Mouse (Mus musculus) intestine, embryonic 14.5 days (tissue): ENCODE measurements around the gene Ubald1. TPM values are rescaled to one million over a fixed set of nuclear protein-coding genes. Genes with fewer than 3 reads are reported as not detected.

Experiments
- ATAC-seq: fragments of 200-750 bp; cut with Nextera tagmentation; replicated peaks from 2 replicates; pipeline ENCODE4 v1.8.0; 2017; ENCODE audit warnings: low read depth, moderate number of reproducible peaks, moderate TSS enrichment, moderate library complexity; ENCODE audit not compliant: low FRiP score, low TSS enrichment
- DNase-seq: peaks from one replicate; pipeline ENCODE4 v3.0.0-alpha.2; 2018; ENCODE audit warnings: low spot score
- H3K27ac ChIP-seq: fragments of 300-500 bp; sonication (generic); 2 replicates; pipeline ENCODE4 v1.5.1; 2014; ENCODE audit warnings: low read depth, mild to moderate bottlenecking, control low read depth
- H3K27me3 ChIP-seq: fragments of 300-500 bp; sonication (generic); replicated peaks from 2 replicates; pipeline ENCODE4 v1.6.1; 2014; ENCODE audit warnings: low read length, control low read depth; ENCODE audit not compliant: control insufficient read depth, insufficient read depth
- H3K36me3 ChIP-seq: fragments of 300-500 bp; sonication (generic); 2 replicates; pipeline ENCODE4 v1.6.1; 2014; ENCODE audit warnings: low read length, control low read depth; ENCODE audit not compliant: control insufficient read depth, insufficient read depth
- H3K4me1 ChIP-seq: fragments of 300-500 bp; sonication (generic); replicated peaks from 2 replicates; pipeline ENCODE4 v1.6.1; 2014; ENCODE audit warnings: low read length, control low read depth, mixed read lengths; ENCODE audit not compliant: control insufficient read depth, insufficient read depth
- H3K4me2 ChIP-seq: fragments of 300-500 bp; sonication (generic); 2 replicates; pipeline ENCODE4 v1.6.1; 2014; ENCODE audit warnings: low read length
- H3K4me3 ChIP-seq: fragments of 300-500 bp; sonication (generic); 2 replicates; pipeline ENCODE4 v1.5.1; 2014; ENCODE audit warnings: low read depth, low read length, control low read depth, mixed read lengths
- H3K9ac ChIP-seq: fragments of 300-500 bp; sonication (generic); 2 replicates; pipeline ENCODE4 v1.6.1; 2014; ENCODE audit warnings: mild to moderate bottlenecking, low read length
- H3K9me3 ChIP-seq: fragments of 300-500 bp; sonication (generic); 2 replicates; pipeline ENCODE4 v1.6.1; 2016; ENCODE audit warnings: low read length, control low read depth; ENCODE audit not compliant: control insufficient read depth
- WGBS: fragments of 180-500 bp; shearing (Covaris S2); extraction: QIAGEN DNeasy Blood & Tissue Kit; methylation state at CpG from one replicate; pipeline ENCODE4 v1.1.7; 2014; 5-methylcytosine and 5-hydroxymethylcytosine counted together
- polyA plus RNA-seq: library from polyadenylated mRNA; unstranded; fragments of >200 nt; fragmentation: Nextera tagmentation; extraction: Ambion mirVana; gene quantifications from 2 replicates; pipeline ENCODE4 v1.2.1, GENCODE M21; 2014

Gene Ubald1
- polyA plus RNA-seq, 1 experiment from 2014 or later, result 39.3 TPM

- 39% methylated on average over 1 of the region's 1 CpGs for WGBS
- no peak overlapping the region for H3K4me3 ChIP-seq
- H3K4me2 ChIP-seq, result no peak overlapping the region
- H3K27me3 ChIP-seq, result no peaks in the 10 kb centered on the region
- H3K9me3 ChIP-seq, result no peaks in the 10 kb centered on the region
- DNase-seq, result no peak
- H3K27ac ChIP-seq, result no peak overlapping the region
- ATAC-seq, result no peak
- H3K36me3 ChIP-seq, result peaks cover 19% of the 10 kb centered on the region
- no peak overlapping the region for H3K9ac ChIP-seq
- H3K4me1 ChIP-seq, result no peaks in the 10 kb centered on the region
These were observed 25.5 kb upstream of the Ubald1 start for GRCm38 (mm10) chr16:4905591-4905990.

DNA sequence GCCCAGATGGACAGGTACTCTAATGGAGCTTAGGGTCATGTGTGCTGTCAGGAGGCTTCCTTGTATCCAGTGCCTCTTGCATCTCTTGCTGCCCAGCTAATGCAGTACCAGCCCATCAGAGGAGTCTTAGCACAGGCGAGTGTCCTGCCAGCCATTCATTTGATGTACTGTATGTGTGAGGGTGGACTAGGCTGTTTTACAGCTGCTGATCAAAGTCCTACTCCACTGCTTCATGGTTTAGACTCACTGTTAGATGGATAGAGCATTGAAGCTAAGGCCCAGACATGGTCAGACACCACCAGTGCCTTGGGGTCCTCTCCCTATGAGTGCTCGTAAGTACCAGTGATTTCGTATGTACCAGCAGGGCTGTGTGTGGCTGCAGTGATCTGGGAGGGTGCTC is 24.8 kb upstream of the Ubald1 start:
- no peak for DNase-seq
- Histone ChIP-seq H3K9me3 (no peaks in the 10 kb centered on the region), H3K4me1 (0 out of 2 replicates have a peak, but pooled peaks cover 3% of the 10 kb centered on the region), H3K9ac (no peak overlapping the region), H3K4me3 (no peak overlapping the region), H3K36me3 (peaks cover 14% of the 10 kb centered on the region), H3K27me3 (no peaks in the 10 kb centered on the region), H3K27ac (no peak overlapping the region), H3K4me2 (no peak overlapping the region)
- no peak for ATAC-seq
- 80% methylated on average over 3 of the region's 3 CpGs for WGBS

- ATAC-seq (no peak), DNase-seq (no peak)
- no peak overlapping the region for H3K9ac ChIP-seq
- no peak overlapping the region for H3K4me3 ChIP-seq
- H3K27me3 ChIP-seq, result no peaks in the 10 kb centered on the region
- H3K4me2 ChIP-seq, result no peak overlapping the region
- H3K9me3 ChIP-seq, result no peaks in the 10 kb centered on the region
- WGBS, result 66% methylated on average over 6 of the region's 6 CpGs
- H3K4me1 ChIP-seq, result 0 out of 2 replicates have a peak, but pooled peaks cover 4% of the 10 kb centered on the region
- peaks cover 7% of the 10 kb centered on the region; the same call in 1 of the 2 replicates for H3K36me3 ChIP-seq
- H3K27ac ChIP-seq, result no peak overlapping the region
These were observed 23.5 kb upstream of the Ubald1 start for GRCm38 (mm10) chr16:4903491-4904102.

GRCm38 (mm10) chr16:4902390-4902789 is 22.3 kb upstream of the Ubald1 start:
- no peak overlapping the region for H3K27ac ChIP-seq
- H3K9me3 ChIP-seq, result no peaks in the 10 kb centered on the region
- H3K4me2 ChIP-seq, result no peak overlapping the region
- H3K4me3 ChIP-seq, result no peak overlapping the region
- no peak overlapping the region for H3K9ac ChIP-seq
- no peaks in the 10 kb centered on the region for H3K27me3 ChIP-seq
- DNase-seq (no peak), ATAC-seq (no peak)
- WGBS, result 86% methylated on average over 2 of the region's 2 CpGs
- H3K4me1 ChIP-seq, result 0 out of 2 replicates have a peak, but pooled peaks cover 4% of the 10 kb centered on the region
- peaks cover 2% of the 10 kb centered on the region; the same call in 1 of the 2 replicates for H3K36me3 ChIP-seq

- Histone ChIP-seq H3K4me1 (0 out of 2 replicates have a peak, but pooled peaks cover 4% of the 10 kb centered on the region), H3K27me3 (no peaks in the 10 kb centered on the region), H3K9me3 (no peaks in the 10 kb centered on the region), H3K36me3 (no peaks in the 10 kb centered on the region), H3K4me2 (no peak overlapping the region), H3K4me3 (no peak overlapping the region), H3K9ac (no peak overlapping the region), H3K27ac (no peak overlapping the region)
- DNase-seq (no peak), ATAC-seq (no peak)
- WGBS, result 68% methylated on average over 7 of the region's 7 CpGs
These were observed 21.1 kb upstream of the Ubald1 start for GRCm38 (mm10) chr16:4901167-4901566.

DNA sequence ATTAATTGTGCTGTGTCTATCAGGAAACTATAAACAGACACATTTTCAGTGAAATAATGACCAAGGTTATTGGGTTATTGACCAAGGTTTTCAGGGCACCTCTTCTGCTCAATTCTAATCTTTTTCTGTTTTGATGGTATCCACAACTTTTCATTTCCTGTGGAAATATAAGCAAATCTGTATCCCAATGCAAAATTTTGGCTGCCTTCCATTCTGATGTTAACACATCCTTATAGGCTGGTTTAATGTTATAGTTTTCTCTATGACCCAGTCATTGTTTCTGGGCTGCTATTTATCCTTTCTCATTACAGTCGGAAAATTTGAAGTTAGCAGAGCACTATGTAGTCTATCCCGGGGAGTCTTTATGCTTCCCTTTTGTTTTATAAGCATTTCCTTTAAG is 19.6 kb upstream of the Ubald1 start:
- H3K27me3 ChIP-seq, result no peaks in the 10 kb centered on the region
- no peaks in the 10 kb centered on the region for H3K9me3 ChIP-seq
- no peak overlapping the region for H3K27ac ChIP-seq
- H3K36me3 ChIP-seq, result no peaks in the 10 kb centered on the region
- H3K4me3 ChIP-seq, result no peak overlapping the region
- 0 out of 2 replicates have a peak, but pooled peaks cover 4% of the 10 kb centered on the region for H3K4me1 ChIP-seq
- H3K4me2 ChIP-seq, result no peak overlapping the region
- no peak overlapping the region for H3K9ac ChIP-seq
- no peak for ATAC-seq
- DNase-seq, result no peak
- WGBS, result 64% methylated on average over 2 of the region's 2 CpGs

- no peak overlapping the region for H3K4me2 ChIP-seq
- no peak overlapping the region for H3K9ac ChIP-seq
These were observed 18.8 kb upstream of the Ubald1 start for GRCm38 (mm10) chr16:4898881-4899280.

DNA sequence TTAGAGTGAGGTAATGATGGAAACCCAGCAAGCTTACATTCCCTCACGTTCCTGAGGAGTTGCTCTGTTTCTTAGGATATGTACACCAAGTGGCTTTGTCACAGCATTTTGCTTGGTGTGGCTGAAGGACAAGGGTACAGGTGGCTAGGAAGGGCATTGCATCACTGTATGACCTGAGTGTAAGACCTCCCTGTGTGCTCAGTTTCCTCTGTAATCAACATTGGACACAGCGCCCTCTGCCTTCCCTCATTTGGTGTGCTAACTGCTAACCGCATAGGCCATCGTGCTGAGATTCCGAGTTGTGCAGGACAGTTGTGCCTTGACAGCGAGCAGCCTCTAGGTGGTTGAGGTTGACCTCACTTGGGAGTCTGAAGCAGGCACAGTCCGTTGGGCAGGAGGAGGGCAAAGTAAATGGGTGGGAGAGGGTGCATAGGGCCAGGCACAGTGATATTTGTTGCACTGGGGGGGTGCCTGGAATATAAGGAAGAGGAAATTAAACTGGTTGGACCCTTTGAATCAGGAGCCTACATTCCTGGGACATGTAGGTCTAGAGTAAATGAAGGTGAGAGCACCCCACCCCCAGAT is 17.1 kb upstream of the Ubald1 start:
- Histone ChIP-seq H3K9ac (no peak overlapping the region), H3K4me2 (no peak overlapping the region), H3K36me3 (no peaks in the 10 kb centered on the region), H3K27ac (no peak overlapping the region), H3K4me1 (0 out of 2 replicates have a peak, but pooled peaks cover 4% of the 10 kb centered on the region), H3K27me3 (no peaks in the 10 kb centered on the region), H3K9me3 (no peaks in the 10 kb centered on the region), H3K4me3 (no peak overlapping the region)
- DNase-seq (no peak), ATAC-seq (no peak)
- WGBS, result 62% methylated on average over 7 of the region's 7 CpGs

More at GRCm38 (mm10) chr16:4898881-4899280, 18.8 kb upstream of the Ubald1 start:
- Histone ChIP-seq H3K27ac (no peak overlapping the region), H3K36me3 (no peaks in the 10 kb centered on the region), H3K4me3 (no peak overlapping the region), H3K4me1 (0 out of 2 replicates have a peak, but pooled peaks cover 4% of the 10 kb centered on the region), H3K9me3 (no peaks in the 10 kb centered on the region), H3K27me3 (no peaks in the 10 kb centered on the region)
- DNase-seq (no peak), ATAC-seq (no peak)
- WGBS, result 86% methylated on average over 6 of the region's 6 CpGs
